Mouse (Mus musculus) spleen, adult 2 months (tissue): Measurements from ENCODE around the gene Dennd5b.

ENCODE experiments used
- CTCF ChIP-seq: fragments of 200-500 bp; IDR thresholded peaks from 2 replicates; pipeline ENCODE4 v1.5.1; 2011; ENCODE audit warnings: mild to moderate bottlenecking, inconsistent platforms; ENCODE audit not compliant: insufficient read depth, insufficient read length, insufficient replicate concordance; ENCODE audit errors: extremely low read depth
- POLR2A ChIP-seq: fragments of 200-500 bp; IDR thresholded peaks from 2 replicates; pipeline ENCODE4 v1.6.1; 2011; ENCODE audit warnings: low read depth, low read length, inconsistent platforms

GRCm38 (mm10) chr6:149141393-149142173 is 40.1 kb upstream of the Dennd5b start:
- TF ChIP-seq POLR2A = no peak; the same call in 1 of the 2 replicates
- TF ChIP-seq CTCF = no peak
